Mouse (Mus musculus) kidney, adult 2 months (tissue): Measurements from ENCODE around the gene Opa3.

Source experiments
- CTCF ChIP-seq: fragments of 200-500 bp; conservative IDR thresholded peaks from 2 replicates; pipeline ENCODE4 v1.5.1; 2011; ENCODE audit warnings: low read depth, mild to moderate bottlenecking, control low read depth, low read length, moderate library complexity, mixed read lengths; ENCODE audit not compliant: insufficient read depth, insufficient read length
- POLR2A ChIP-seq: fragments of 200-500 bp; IDR thresholded peaks from one replicate; pipeline ENCODE4 v1.6.1; 2011; ENCODE audit warnings: low read depth, low read length, control low read depth

- no peak for TF ChIP-seq POLR2A
- TF ChIP-seq CTCF = no peak
Observed at GRCm38 (mm10) chr7:19208201-19208910, 19.8 kb upstream of the Opa3 start.
